Mouse (Mus musculus) kidney, embryonic 16.5 days (tissue): ENCODE results near the gene Tgfb2. TPM values are rescaled to one million over a fixed set of nuclear protein-coding genes. Genes with fewer than 3 reads are reported as not detected.

Experiments
- ATAC-seq: fragments of 200-750 bp; cut with Nextera tagmentation; 2 replicates; pipeline ENCODE4 v1.8.0; 2017; ENCODE audit warnings: moderate TSS enrichment; ENCODE audit not compliant: low FRiP score, low TSS enrichment
- H3K27ac ChIP-seq: fragments of 300-500 bp; sonication (generic); 2 replicates; pipeline ENCODE4 v1.5.1; 2014; ENCODE audit warnings: low read length
- H3K27me3 ChIP-seq: fragments of 300-500 bp; sonication (generic); 2 replicates; pipeline ENCODE4 v1.6.1; 2014; ENCODE audit warnings: low read length, control low read depth, mixed read lengths; ENCODE audit not compliant: insufficient read depth
- H3K36me3 ChIP-seq: fragments of 300-500 bp; sonication (generic); 2 replicates; pipeline ENCODE4 v1.6.1; 2014; ENCODE audit warnings: low read length, control low read depth, mixed read lengths; ENCODE audit not compliant: insufficient read depth
- H3K4me1 ChIP-seq: fragments of 300-500 bp; sonication (generic); 2 replicates; pipeline ENCODE4 v1.6.1; 2014; ENCODE audit warnings: low read length, control low read depth, mixed read lengths; ENCODE audit not compliant: insufficient read depth
- H3K4me2 ChIP-seq: fragments of 300-500 bp; sonication (generic); replicated peaks from 2 replicates; pipeline ENCODE4 v1.6.1; 2014; ENCODE audit warnings: low read depth, low read length
- H3K4me3 ChIP-seq: fragments of 300-500 bp; sonication (generic); 2 replicates; pipeline ENCODE4 v1.5.1; 2014; ENCODE audit warnings: mild to moderate bottlenecking, low read length
- H3K9ac ChIP-seq: fragments of 300-500 bp; sonication (generic); replicated peaks from 2 replicates; pipeline ENCODE4 v1.6.1; 2014; ENCODE audit warnings: low read length
- H3K9me3 ChIP-seq: fragments of 300-500 bp; sonication (generic); 2 replicates; pipeline ENCODE4 v1.6.1; 2016; ENCODE audit warnings: low read length, control low read depth
- WGBS: fragments of 180-500 bp; shearing (Covaris S2); extraction: QIAGEN DNeasy Blood & Tissue Kit; methylation state at CpG from one replicate; pipeline ENCODE4 v1.1.7; 2014; 5-methylcytosine and 5-hydroxymethylcytosine counted together
- polyA plus RNA-seq: library from polyadenylated mRNA; unstranded; fragments of >200 nt; fragmentation: Nextera tagmentation; extraction: Ambion mirVana; gene quantifications from 2 replicates; pipeline ENCODE4 v1.2.1, GENCODE M21; 2015

Tgfb2 gene
- polyA plus RNA-seq, 1 experiment from 2014 or later: 20.6 TPM

GRCm38 (mm10) chr1:186684041-186684440 is 21.7 kb downstream of the Tgfb2 start:
- no peak overlapping the region for H3K4me2 ChIP-seq
- no peaks in the 10 kb centered on the region for H3K36me3 ChIP-seq
- 0 out of 2 replicates have a peak, but pooled peaks cover 2% of the 10 kb centered on the region for H3K4me1 ChIP-seq
- ATAC-seq: no peak; the same call in 1 of the 2 replicates
- no peaks in the 10 kb centered on the region for H3K27me3 ChIP-seq
- no peak overlapping the region for H3K27ac ChIP-seq
- no peak overlapping the region for H3K4me3 ChIP-seq
- no peak overlapping the region for H3K9ac ChIP-seq
- H3K9me3 ChIP-seq: no peaks in the 10 kb centered on the region
- WGBS: 75% methylated on average over 3 of the region's 3 CpGs

DNA sequence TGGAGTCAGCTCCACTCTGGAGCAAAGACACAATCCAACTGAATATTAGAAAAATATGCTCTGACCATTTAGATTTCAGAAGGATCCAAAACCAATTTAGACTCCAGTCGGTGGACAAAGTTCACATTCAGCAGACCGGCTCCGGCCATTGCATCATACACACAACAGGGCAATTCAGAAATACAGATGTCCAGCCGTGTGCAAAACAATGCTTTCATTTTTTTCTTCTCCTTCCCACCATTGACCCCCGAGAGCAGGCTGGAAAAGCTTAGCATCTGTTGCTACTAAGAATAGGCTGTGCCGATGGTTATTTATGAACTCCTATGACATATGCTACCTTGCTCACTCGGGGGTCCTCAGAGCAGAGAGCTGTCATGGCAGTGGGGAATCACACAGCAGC is 23.2 kb downstream of the Tgfb2 start:
- Histone ChIP-seq H3K9me3 (no peaks in the 10 kb centered on the region), H3K27me3 (no peaks in the 10 kb centered on the region), H3K36me3 (no peaks in the 10 kb centered on the region), H3K4me1 (0 out of 2 replicates have a peak, but pooled peaks cover 6% of the 10 kb centered on the region), H3K27ac (no peak overlapping the region), H3K9ac (no peak overlapping the region), H3K4me2 (no peak overlapping the region), H3K4me3 (no peak overlapping the region)
- WGBS: 54% methylated on average over 7 of the region's 7 CpGs
- no peak for ATAC-seq

DNA sequence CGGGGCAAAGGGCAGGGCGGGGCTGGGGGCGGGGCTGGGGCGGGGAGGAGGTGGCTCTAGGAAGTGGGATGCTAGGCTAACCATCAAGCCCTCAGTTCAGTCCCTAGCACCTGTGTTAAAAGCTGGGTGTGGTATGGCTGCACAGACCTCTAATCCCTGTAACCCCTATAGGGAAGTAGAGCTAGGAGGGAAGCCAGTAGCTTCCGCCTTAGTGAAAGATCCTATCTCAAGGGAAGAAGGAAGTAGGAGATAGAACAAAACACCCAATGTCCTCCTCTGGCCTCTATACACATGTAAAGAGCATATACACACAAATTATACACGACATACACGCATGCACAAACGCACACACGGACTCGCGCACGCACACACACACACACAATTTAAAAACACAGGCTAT is 28.2 kb downstream of the Tgfb2 start:
- Histone ChIP-seq H3K4me1 (0 out of 2 replicates have a peak, but pooled peaks cover 6% of the 10 kb centered on the region), H3K9me3 (no peaks in the 10 kb centered on the region), H3K27me3 (no peaks in the 10 kb centered on the region), H3K9ac (no peak overlapping the region), H3K36me3 (no peaks in the 10 kb centered on the region), H3K27ac (no peak overlapping the region), H3K4me2 (no peak overlapping the region), H3K4me3 (no peak overlapping the region)
- WGBS: 80% methylated on average over 12 of the region's 12 CpGs
- no peak for ATAC-seq

DNA sequence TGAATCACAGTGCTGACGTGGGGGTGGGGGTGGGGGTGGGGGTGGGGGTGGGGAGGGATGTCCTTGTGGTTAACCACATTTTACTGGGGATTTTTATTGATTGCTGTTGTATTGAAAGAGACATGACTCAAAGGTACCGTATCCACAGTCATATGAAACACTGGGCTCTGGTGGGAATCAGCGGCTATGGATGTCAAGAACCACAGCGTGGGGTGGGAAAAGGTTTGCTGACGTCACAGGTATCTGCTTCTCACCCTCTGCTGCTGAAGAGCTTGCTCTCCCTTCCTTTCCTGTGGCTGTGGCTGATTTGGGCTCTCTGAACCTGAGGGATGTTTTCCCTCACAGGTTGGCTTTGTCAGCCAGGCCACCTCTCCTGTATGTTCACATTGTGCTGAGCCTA is 29.6 kb downstream of the Tgfb2 start:
- no peak overlapping the region for H3K9ac ChIP-seq
- no peak overlapping the region for H3K4me2 ChIP-seq
- no peaks in the 10 kb centered on the region for H3K27me3 ChIP-seq
- no peaks in the 10 kb centered on the region for H3K36me3 ChIP-seq
- H3K9me3 ChIP-seq: no peaks in the 10 kb centered on the region
- no peak for ATAC-seq
- no peak overlapping the region for H3K27ac ChIP-seq
- 0 out of 2 replicates have a peak, but pooled peaks cover 6% of the 10 kb centered on the region for H3K4me1 ChIP-seq
- 71% methylated on average over 5 of the region's 5 CpGs for WGBS
- no peak overlapping the region for H3K4me3 ChIP-seq

DNA sequence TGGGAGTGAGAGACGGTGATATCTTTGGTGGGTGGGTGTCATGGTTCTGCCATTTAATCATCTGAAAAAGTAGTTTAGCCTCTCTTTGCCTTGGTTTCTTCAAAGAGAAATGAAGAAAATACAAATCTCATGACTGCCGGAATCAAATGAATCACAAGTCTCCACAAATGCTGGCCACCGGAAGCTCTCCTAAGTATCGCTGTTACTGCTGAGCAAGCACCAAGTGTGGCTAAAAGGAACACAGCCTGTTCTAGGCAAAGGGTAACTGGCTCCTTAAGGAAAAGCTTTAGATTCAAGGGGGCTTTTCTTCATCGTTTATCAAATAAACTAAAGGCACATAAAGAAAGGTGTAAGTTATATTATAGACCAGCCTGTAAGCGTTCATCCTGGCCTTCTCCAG is 30.5 kb downstream of the Tgfb2 start:
- no peak overlapping the region for H3K9ac ChIP-seq
- H3K36me3 ChIP-seq: no peaks in the 10 kb centered on the region
- no peak for ATAC-seq
- H3K4me1 ChIP-seq: 0 out of 2 replicates have a peak, but pooled peaks cover 6% of the 10 kb centered on the region
- no peak overlapping the region for H3K4me2 ChIP-seq
- no peaks in the 10 kb centered on the region for H3K9me3 ChIP-seq
- H3K27ac ChIP-seq: no peak overlapping the region
- no peak overlapping the region for H3K4me3 ChIP-seq
- no peaks in the 10 kb centered on the region for H3K27me3 ChIP-seq
- WGBS: 82% methylated on average over 6 of the region's 6 CpGs

DNA sequence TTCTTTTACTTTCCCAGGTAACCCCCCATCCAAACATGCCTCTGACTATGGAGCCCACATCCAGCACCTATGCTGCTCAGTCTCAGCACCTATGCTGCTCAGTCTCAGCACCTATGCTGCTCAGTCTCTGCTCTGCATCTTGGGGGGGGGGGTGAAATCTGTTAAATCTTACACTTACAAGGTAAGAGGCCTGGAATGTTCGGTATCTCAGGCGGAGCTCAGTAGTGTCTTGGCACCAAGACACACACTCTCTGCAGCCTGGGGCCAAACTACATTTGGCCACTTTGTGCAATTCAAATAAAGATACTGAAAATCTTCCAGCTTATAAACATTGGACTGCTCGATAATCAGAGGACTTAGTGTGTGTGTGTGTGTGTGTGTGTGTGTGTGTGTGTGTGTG is 31.2 kb downstream of the Tgfb2 start:
- no peak overlapping the region for H3K4me3 ChIP-seq
- no peak overlapping the region for H3K9ac ChIP-seq
- no peaks in the 10 kb centered on the region for H3K27me3 ChIP-seq
- 0 out of 2 replicates have a peak, but pooled peaks cover 6% of the 10 kb centered on the region for H3K4me1 ChIP-seq
- WGBS: 78% methylated on average over 3 of the region's 3 CpGs
- H3K27ac ChIP-seq: no peak overlapping the region
- H3K36me3 ChIP-seq: no peaks in the 10 kb centered on the region
- ATAC-seq: no peak
- no peak overlapping the region for H3K4me2 ChIP-seq
- H3K9me3 ChIP-seq: no peaks in the 10 kb centered on the region

DNA sequence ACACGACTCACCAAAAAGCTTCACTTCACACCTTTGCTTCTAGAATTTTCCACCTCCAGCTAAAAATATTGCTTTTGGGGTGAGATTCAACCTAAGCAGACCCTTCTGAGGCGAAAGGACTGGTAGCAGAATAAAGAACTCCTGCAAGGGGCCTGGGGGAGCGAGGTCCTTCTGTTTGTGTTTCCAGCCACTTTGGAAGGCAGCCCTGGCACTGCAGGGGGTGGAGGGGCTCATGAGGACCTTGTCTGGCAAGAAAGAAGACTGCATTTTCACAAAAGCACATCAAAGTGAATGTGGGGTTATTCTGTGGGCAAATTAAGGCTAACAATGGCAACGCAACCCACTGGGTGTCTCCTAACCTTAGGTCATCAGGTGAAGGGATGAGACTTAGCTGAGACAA is 32.6 kb downstream of the Tgfb2 start:
- ATAC-seq: no peak
- Histone ChIP-seq H3K4me3 (no peak overlapping the region), H3K27ac (no peak overlapping the region), H3K9ac (no peak overlapping the region), H3K9me3 (no peaks in the 10 kb centered on the region), H3K27me3 (no peaks in the 10 kb centered on the region), H3K36me3 (no peaks in the 10 kb centered on the region), H3K4me1 (no peaks in the 10 kb centered on the region), H3K4me2 (no peak overlapping the region)
- WGBS: 77% methylated on average over 4 of the region's 4 CpGs

GRCm38 (mm10) chr1:186663412-186663811 is 42.4 kb downstream of the Tgfb2 start:
- no peaks in the 10 kb centered on the region for H3K4me1 ChIP-seq
- H3K27ac ChIP-seq: no peak overlapping the region
- no peaks in the 10 kb centered on the region for H3K36me3 ChIP-seq
- no peaks in the 10 kb centered on the region for H3K9me3 ChIP-seq
- 88% methylated on average over 11 of the region's 11 CpGs for WGBS
- H3K4me3 ChIP-seq: no peak overlapping the region
- no peak for ATAC-seq
- H3K27me3 ChIP-seq: no peaks in the 10 kb centered on the region
- no peak overlapping the region for H3K9ac ChIP-seq
- no peak overlapping the region for H3K4me2 ChIP-seq

DNA sequence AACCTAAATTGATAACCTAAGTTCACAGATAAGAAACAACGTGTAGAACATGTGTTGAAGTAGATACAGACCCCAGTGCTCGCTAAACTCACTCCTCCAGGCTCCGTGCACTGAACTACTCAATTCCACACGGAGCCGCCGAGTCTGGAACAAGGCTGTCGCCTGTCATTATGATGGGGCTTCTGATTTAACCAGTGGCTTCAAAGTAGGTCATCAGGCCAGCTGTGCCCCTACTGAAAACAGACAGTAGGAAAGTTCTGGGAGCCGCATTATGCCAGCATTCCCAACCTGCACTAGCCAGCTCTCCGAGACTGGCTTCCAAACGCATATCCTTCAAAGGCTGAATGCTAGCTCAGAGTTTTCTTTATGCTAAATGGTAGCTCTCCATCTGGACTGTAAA is 42.8 kb downstream of the Tgfb2 start:
- no peak overlapping the region for H3K4me2 ChIP-seq
- WGBS: 79% methylated on average over 10 of the region's 10 CpGs
- no peaks in the 10 kb centered on the region for H3K4me1 ChIP-seq
- no peaks in the 10 kb centered on the region for H3K27me3 ChIP-seq
- H3K4me3 ChIP-seq: no peak overlapping the region
- H3K36me3 ChIP-seq: no peaks in the 10 kb centered on the region
- no peak for ATAC-seq
- no peak overlapping the region for H3K9ac ChIP-seq
- no peak overlapping the region for H3K27ac ChIP-seq
- H3K9me3 ChIP-seq: no peaks in the 10 kb centered on the region

GRCm38 (mm10) chr1:186661206-186661921 is 44.4 kb downstream of the Tgfb2 start:
- no peak overlapping the region for H3K4me3 ChIP-seq
- H3K4me2 ChIP-seq: no peak overlapping the region
- H3K27ac ChIP-seq: no peak overlapping the region
- H3K27me3 ChIP-seq: no peaks in the 10 kb centered on the region
- H3K9me3 ChIP-seq: no peaks in the 10 kb centered on the region
- H3K36me3 ChIP-seq: no peaks in the 10 kb centered on the region
- 83% methylated on average over 15 of the region's 15 CpGs for WGBS
- H3K9ac ChIP-seq: no peak overlapping the region
- H3K4me1 ChIP-seq: no peaks in the 10 kb centered on the region
- ATAC-seq: no peak
